Mouse (Mus musculus): ENCODE measurements around the gene Gm8720.
"Not testable (repeated sequence)": the region's sequence is repeated elsewhere in the genome, so short reads cannot be mapped to it uniquely, and the experiment has no call there.

Gm8720 gene

DNA sequence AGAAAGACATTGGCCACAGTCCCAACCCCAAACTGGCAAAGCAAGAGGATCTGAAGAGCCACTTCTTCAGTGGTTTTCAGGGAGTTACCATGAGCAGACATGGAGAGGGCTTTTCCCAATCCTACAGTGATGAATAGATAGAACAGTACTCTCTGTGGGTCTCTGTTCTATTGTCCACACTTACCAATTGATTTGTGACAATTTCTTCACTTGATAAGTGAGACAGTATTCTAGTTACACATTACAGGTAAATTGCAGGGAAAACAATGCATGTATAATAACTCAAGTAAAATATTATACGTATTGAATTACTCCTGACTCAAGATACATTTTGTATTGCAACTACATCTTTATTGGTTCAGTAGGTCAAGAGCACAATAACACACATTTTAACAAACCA lies at the start of gene Gm8720:
TSS of gene Gm8720 (minus strand) at position 101 of the 400 bp plus-strand sequence.
- DNase-seq (ENCODE audit: low read depth, low spot score): not testable (repeated sequence)

DNA sequence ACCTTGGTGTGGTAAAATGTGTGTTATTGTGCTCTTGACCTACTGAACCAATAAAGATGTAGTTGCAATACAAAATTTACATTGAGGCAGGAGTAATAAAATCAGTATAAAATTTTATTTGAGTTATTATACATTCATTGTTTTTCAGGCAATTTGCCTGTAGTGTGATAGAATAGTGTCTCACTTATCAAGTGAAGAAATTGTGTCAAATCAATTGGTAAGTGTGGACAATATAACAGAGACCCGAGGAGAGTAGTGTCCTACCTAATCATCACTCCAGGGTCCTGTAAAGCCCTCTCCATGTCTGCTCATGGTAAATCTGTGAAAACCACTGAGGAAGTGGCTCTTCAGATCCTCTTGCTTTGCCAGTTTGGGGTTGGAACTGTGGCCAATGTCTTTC lies 12.0 kb downstream of the Gm8720 start, which contains the start of gene Vmn1r163:
TSS of gene Vmn1r163 (plus strand) at position 301 of the 400 bp plus-strand sequence.
- not testable (repeated sequence) for DNase-seq (ENCODE audit: low read depth, low spot score)

DNA sequence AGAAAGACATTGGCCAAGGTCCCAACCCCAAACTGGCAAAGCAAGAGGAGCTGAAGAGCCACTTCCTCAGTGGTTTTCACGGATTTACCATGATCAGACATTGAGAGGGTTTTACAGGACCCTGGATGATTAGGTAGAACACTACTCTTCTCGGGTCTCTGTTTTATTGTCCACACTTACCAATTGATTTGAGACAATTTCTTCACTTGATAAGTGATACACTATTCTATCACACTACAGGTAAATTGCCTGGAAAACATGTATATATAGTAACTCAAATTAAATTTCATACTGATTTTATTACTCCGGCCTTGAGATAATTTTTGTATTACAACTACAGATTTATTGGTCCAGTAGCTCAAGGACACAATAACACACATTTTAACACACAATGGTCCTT lies 47.4 kb downstream of the Gm8720 start, which contains the start of gene Gm4216:
TSS of gene Gm4216 (minus strand) at position 101 of the 400 bp plus-strand sequence.
- not testable (repeated sequence) for DNase-seq (ENCODE audit: low read depth, low spot score)

All from brain, embryonic 18.5 days (tissue).